Comparison of ENCODE assay signal across 22 mouse cellular contexts in the genomic region with DNA sequence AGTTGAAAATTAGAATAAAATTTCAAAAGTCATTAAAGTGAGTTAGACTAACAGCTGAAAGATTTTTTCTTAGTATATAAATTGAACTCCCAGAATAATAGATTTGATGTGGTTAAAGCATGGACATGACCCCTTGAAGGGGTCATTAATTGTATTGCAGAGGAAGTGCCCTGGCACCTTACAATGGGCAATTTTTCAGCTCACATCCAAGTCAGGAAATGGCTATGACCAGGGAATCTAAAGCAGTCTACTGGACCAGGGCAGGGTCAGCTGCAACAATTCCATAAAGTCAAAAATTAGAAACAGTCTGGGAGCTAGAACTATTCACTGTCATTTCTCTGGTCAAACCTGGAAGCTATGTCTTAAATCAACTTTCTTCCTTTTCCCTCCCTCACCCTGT. TPM values are rescaled to one million over a fixed set of nuclear protein-coding genes. Genes with fewer than 3 reads are reported as not detected.
"Had no signal": no experiment of that assay in that cellular context is flagged by ENCODE, and none has a peak within 500 bp of the region (broad histone marks: within the 10 kb centered on the region; RNA-seq: fewer than 3 reads in every experiment).

No protein-coding gene starts in this region.

- H3K9ac ChIP-seq: hindbrain, embryonic 13.5 days; intestine, embryonic 15.5 days; limb, embryonic 12.5 days; limb, embryonic 15.5 days; liver, embryonic 14.5 days; liver, postnatal 0 days; midbrain, embryonic 12.5 days; midbrain, embryonic 15.5 days; neural tube, embryonic 12.5 days; neural tube, embryonic 15.5 days had no signal

- H3K36me3 ChIP-seq: hindbrain, embryonic 13.5 days; intestine, embryonic 15.5 days; limb, embryonic 12.5 days; limb, embryonic 15.5 days; midbrain, embryonic 12.5 days; midbrain, embryonic 15.5 days; neural tube, embryonic 12.5 days; neural tube, embryonic 15.5 days had no signal

- ATAC-seq: hindbrain, embryonic 16.5 days; intestine, embryonic 15.5 days; liver, postnatal 0 days; midbrain, embryonic 15.5 days had no signal

- H3K4me3 ChIP-seq: hindbrain, embryonic 13.5 days; intestine, embryonic 15.5 days; limb, embryonic 12.5 days; limb, embryonic 15.5 days; midbrain, embryonic 12.5 days; midbrain, embryonic 15.5 days; neural tube, embryonic 12.5 days; neural tube, embryonic 15.5 days had no signal

- H3K9me3 ChIP-seq: hindbrain, embryonic 13.5 days; intestine, embryonic 15.5 days; limb, embryonic 12.5 days; limb, embryonic 15.5 days; midbrain, embryonic 12.5 days; midbrain, embryonic 15.5 days; neural tube, embryonic 12.5 days; neural tube, embryonic 15.5 days had no signal

- H3K4me2 ChIP-seq: hindbrain, embryonic 13.5 days; intestine, embryonic 15.5 days; limb, embryonic 12.5 days; limb, embryonic 15.5 days; liver, embryonic 11.5 days; midbrain, embryonic 12.5 days; midbrain, embryonic 15.5 days; neural tube, embryonic 12.5 days; neural tube, embryonic 15.5 days had no signal

- DNase-seq: kidney, adult 18-20 months; left cerebral cortex, postnatal 4 days; liver, postnatal 0 days; right cerebral cortex, adult 18-20 months; right cerebral cortex, postnatal 14 days; right cerebral cortex, postnatal 4 days; thymus, adult 2 months; thymus, postnatal 14 days; thymus, postnatal 4 days had no signal

- H3K27me3 ChIP-seq: hindbrain, embryonic 13.5 days; intestine, embryonic 15.5 days; limb, embryonic 12.5 days; limb, embryonic 15.5 days; midbrain, embryonic 12.5 days; midbrain, embryonic 15.5 days; neural tube, embryonic 12.5 days; neural tube, embryonic 15.5 days had no signal

- H3K4me1 ChIP-seq: hindbrain, embryonic 13.5 days; intestine, embryonic 15.5 days; limb, embryonic 12.5 days; limb, embryonic 15.5 days; midbrain, embryonic 12.5 days; midbrain, embryonic 15.5 days; neural tube, embryonic 12.5 days; neural tube, embryonic 15.5 days had no signal

- H3K27ac ChIP-seq: hindbrain, embryonic 13.5 days; intestine, embryonic 15.5 days; limb, embryonic 12.5 days; limb, embryonic 15.5 days; liver, embryonic 14.5 days; macrophage; midbrain, embryonic 12.5 days; midbrain, embryonic 15.5 days; neural tube, embryonic 12.5 days; neural tube, embryonic 15.5 days; stomach, postnatal 0 days had no signal

RNA-seq across cellular contexts. Expression of a gene that starts 55.2 kb away (rescaled TPM):
- polyA plus RNA-seq: macrophage had no signal
